Mouse (Mus musculus) hindbrain, embryonic 16.5 days (tissue): ENCODE data around the gene Cnnm1. TPM values are rescaled to one million over a fixed set of nuclear protein-coding genes. Genes with fewer than 3 reads are reported as not detected.
"Not testable (repeated sequence)": the region's sequence is repeated elsewhere in the genome, so short reads cannot be mapped to it uniquely, and the experiment has no call there.

Experiments used
- ATAC-seq: fragments of 200-750 bp; cut with Nextera tagmentation; 2 replicates; pipeline ENCODE4 v1.8.0; 2017; ENCODE audit warnings: moderate TSS enrichment, moderate library complexity
- H3K27ac ChIP-seq: fragments of 300-500 bp; sonication (generic); 2 replicates; pipeline ENCODE4 v1.5.1; 2014; ENCODE audit warnings: low read depth, mild to moderate bottlenecking, control low read depth, low read length, moderate library complexity
- H3K27me3 ChIP-seq: fragments of 300-500 bp; sonication (generic); replicated peaks from 2 replicates; pipeline ENCODE4 v1.6.1; 2014; ENCODE audit warnings: low read length; ENCODE audit not compliant: control insufficient read depth, insufficient read depth
- H3K36me3 ChIP-seq: fragments of 300-500 bp; sonication (generic); 2 replicates; pipeline ENCODE4 v1.6.1; 2014; ENCODE audit warnings: mild to moderate bottlenecking, low read length, moderate library complexity, mixed read lengths; ENCODE audit not compliant: control insufficient read depth, insufficient read depth
- H3K4me1 ChIP-seq: fragments of 300-500 bp; sonication (generic); 2 replicates; pipeline ENCODE4 v1.6.1; 2014; ENCODE audit warnings: low read depth, low read length; ENCODE audit not compliant: control insufficient read depth, insufficient read depth
- H3K4me2 ChIP-seq: fragments of 300-500 bp; sonication (generic); 2 replicates; pipeline ENCODE4 v1.6.1; 2014; ENCODE audit warnings: mild to moderate bottlenecking, low read length, control low read depth, moderate library complexity
- H3K4me3 ChIP-seq: fragments of 300-500 bp; sonication (generic); 2 replicates; pipeline ENCODE4 v1.5.1; 2014; ENCODE audit warnings: mild to moderate bottlenecking, low read length, control low read depth, moderate library complexity
- H3K9ac ChIP-seq: fragments of 300-500 bp; sonication (generic); 2 replicates; pipeline ENCODE4 v1.6.1; 2014; ENCODE audit warnings: low read depth, mild to moderate bottlenecking, control low read depth, low read length, moderate library complexity
- H3K9me3 ChIP-seq: fragments of 300-500 bp; sonication (generic); 2 replicates; pipeline ENCODE4 v1.6.1; 2014; ENCODE audit warnings: mild to moderate bottlenecking, low read length, moderate library complexity; ENCODE audit not compliant: control insufficient read depth
- WGBS: fragments of 180-500 bp; shearing (Covaris S2); extraction: QIAGEN DNeasy Blood & Tissue Kit; methylation state at CpG from one replicate; pipeline ENCODE4 v1.1.7; 2014; 5-methylcytosine and 5-hydroxymethylcytosine counted together
- polyA plus RNA-seq: library from polyadenylated mRNA; unstranded; fragments of >200 nt; fragmentation: Nextera tagmentation; extraction: Ambion mirVana; gene quantifications from 2 replicates; pipeline ENCODE4 v1.2.1, GENCODE M21; 2015

Gene Cnnm1
- polyA plus RNA-seq, 1 experiment from 2014 or later: 4.2 TPM

- ATAC-seq: 0 out of 2 replicates have a peak, but pooled peaks have one; percentile 25
- H3K27ac ChIP-seq: no peak overlapping the region
- WGBS: 19% methylated on average over 14 of the region's 14 CpGs
- no peaks in the 10 kb centered on the region for H3K9me3 ChIP-seq
- no peak overlapping the region for H3K9ac ChIP-seq
- H3K4me2 ChIP-seq: peak overlapping the region; percentile 47
- peaks cover 10% of the 10 kb centered on the region for H3K36me3 ChIP-seq
- H3K27me3 ChIP-seq: peaks cover 4% of the 10 kb centered on the region; the same call in 1 of the 2 replicates
- no peaks in the 10 kb centered on the region; the same call in 1 of the 2 replicates for H3K4me1 ChIP-seq
- peak overlapping the region; percentile 1; the same call in 1 of the 2 replicates for H3K4me3 ChIP-seq
Measured at GRCm38 (mm10) chr19:43494914-43495313, 54.7 kb downstream of the Cnnm1 start.

DNA sequence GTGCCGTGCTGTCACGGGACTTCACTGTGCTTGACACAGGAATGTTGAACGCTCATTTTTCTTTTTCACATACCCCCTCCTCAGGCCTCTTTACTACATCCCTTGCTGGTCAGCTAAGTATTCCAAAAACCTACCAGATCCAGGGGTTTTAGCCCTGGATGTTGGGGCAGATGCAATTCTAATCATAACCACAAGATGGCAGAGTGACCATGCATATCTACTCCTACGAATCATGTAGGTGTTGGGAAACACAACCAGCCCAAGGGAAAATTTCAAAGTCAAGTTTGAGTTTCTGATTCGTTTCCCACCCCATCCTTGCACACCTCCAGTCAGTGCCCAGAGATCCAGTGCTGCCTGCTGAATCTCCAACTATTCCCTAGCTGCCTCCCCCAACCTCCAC is 55.6 kb downstream of the Cnnm1 start:
- H3K4me3 ChIP-seq: no peak overlapping the region
- H3K36me3 ChIP-seq: peaks cover 15% of the 10 kb centered on the region
- H3K27me3 ChIP-seq: peaks cover 4% of the 10 kb centered on the region; the same call in 1 of the 2 replicates
- no peak overlapping the region for H3K9ac ChIP-seq
- H3K9me3 ChIP-seq: no peaks in the 10 kb centered on the region
- H3K27ac ChIP-seq: no peak overlapping the region
- H3K4me1 ChIP-seq: no peaks in the 10 kb centered on the region; the same call in 1 of the 2 replicates
- 0 out of 2 replicates have a peak, but pooled peaks have one; percentile 22 for ATAC-seq
- H3K4me2 ChIP-seq: no peak overlapping the region
- 22% methylated on average over 5 of the region's 5 CpGs for WGBS

DNA sequence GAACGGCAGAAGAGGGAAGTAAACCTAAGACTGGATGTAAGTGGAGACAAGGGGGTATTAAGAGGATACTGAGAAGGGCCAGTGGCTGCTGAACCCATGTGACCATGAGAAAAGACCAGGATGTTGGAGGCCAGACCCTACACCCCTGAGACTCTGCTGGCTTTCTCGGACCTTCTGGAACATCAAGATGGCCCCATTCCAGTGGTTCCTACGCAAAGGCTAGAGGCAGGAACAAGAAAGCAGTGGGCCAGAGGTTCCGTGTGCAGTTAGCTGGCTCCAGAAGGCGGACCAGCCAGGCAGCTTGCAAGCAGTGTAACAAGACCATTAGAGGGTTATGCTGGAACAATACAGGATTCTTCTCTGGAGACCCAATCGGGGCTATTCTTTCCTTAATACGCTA is 57.2 kb downstream of the Cnnm1 start:
- ATAC-seq: no peak
- WGBS: 86% methylated on average over 7 of the region's 7 CpGs
- Histone ChIP-seq H3K27ac (no peak overlapping the region), H3K9ac (no peak overlapping the region), H3K4me3 (no peak overlapping the region), H3K36me3 (peaks cover 16% of the 10 kb centered on the region), H3K4me1 (no peaks in the 10 kb centered on the region; the same call in 1 of the 2 replicates), H3K9me3 (no peaks in the 10 kb centered on the region), H3K27me3 (peaks cover 4% of the 10 kb centered on the region; the same call in 1 of the 2 replicates), H3K4me2 (no peak overlapping the region)

DNA sequence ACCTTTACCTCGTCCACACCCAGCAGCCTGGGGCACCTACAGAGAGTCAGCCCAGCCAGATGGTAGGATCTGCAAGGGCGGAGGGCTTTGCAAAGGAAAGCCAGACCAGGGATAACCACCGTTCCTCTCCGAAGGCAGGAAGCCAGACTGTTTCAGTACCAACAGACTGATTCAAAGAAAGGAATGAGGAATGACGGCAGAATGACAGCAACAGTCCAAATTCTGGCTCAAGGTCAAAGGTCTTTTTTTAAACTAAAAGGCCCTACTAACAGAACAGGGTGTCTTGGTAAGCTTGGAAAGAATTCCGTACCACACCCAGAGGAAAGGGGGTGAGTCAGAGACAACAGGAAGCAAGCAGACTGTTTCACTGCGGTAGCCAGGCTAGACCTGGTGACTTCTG is 58.6 kb downstream of the Cnnm1 start:
- H3K27me3 ChIP-seq: peaks cover 4% of the 10 kb centered on the region; the same call in 1 of the 2 replicates
- H3K9me3 ChIP-seq: no peaks in the 10 kb centered on the region
- no peaks in the 10 kb centered on the region; the same call in 1 of the 2 replicates for H3K4me1 ChIP-seq
- WGBS: 89% methylated on average over 7 of the region's 7 CpGs
- no peak for ATAC-seq
- H3K36me3 ChIP-seq: peaks cover 20% of the 10 kb centered on the region
- no peak overlapping the region for H3K4me3 ChIP-seq
- no peak overlapping the region for H3K9ac ChIP-seq
- no peak overlapping the region for H3K4me2 ChIP-seq
- no peak overlapping the region for H3K27ac ChIP-seq

GRCm38 (mm10) chr19:43502630-43503029 is 62.4 kb downstream of the Cnnm1 start:
- H3K9ac ChIP-seq: no peak overlapping the region
- H3K27me3 ChIP-seq: no peaks in the 10 kb centered on the region
- H3K4me2 ChIP-seq: no peak overlapping the region
- no peak overlapping the region for H3K27ac ChIP-seq
- peaks cover 30% of the 10 kb centered on the region for H3K36me3 ChIP-seq
- 84% methylated on average over 11 of the region's 11 CpGs for WGBS
- H3K4me3 ChIP-seq: no peak overlapping the region
- no peaks in the 10 kb centered on the region for H3K9me3 ChIP-seq
- no peaks in the 10 kb centered on the region for H3K4me1 ChIP-seq
- ATAC-seq: no peak

GRCm38 (mm10) chr19:43503593-43503992 is 63.4 kb downstream of the Cnnm1 start:
- not testable (repeated sequence) for H3K4me3 ChIP-seq, H3K9me3 ChIP-seq, H3K27me3 ChIP-seq, H3K4me1 ChIP-seq, H3K9ac ChIP-seq, H3K27ac ChIP-seq, ATAC-seq, H3K4me2 ChIP-seq
- peaks cover 30% of the 10 kb centered on the region for H3K36me3 ChIP-seq
- WGBS: 98% methylated on average over 8 of the region's 9 CpGs

DNA sequence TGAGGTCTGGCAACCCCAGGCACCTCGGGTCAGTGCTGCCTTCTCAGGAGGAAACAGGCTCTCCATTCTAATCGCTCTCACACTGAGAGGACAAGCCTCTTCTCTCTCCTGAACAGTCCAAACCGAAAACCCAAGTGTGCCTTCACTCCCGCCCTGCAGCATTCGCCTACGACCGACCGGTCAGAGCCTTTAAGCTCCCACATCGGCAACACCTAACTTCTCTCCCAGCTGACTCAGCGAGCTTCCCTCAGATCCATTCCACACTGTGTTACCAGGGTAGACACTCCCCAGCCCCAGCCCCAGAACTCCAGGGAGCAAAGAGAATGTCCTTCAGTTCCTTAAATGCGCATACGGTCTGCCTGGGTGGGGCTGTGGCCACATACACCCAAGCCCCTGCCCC is 65.2 kb downstream of the Cnnm1 start:
- no peak overlapping the region for H3K27ac ChIP-seq
- 93% methylated on average over 12 of the region's 12 CpGs for WGBS
- ATAC-seq: no peak
- no peak overlapping the region for H3K9ac ChIP-seq
- H3K36me3 ChIP-seq: peaks cover 23% of the 10 kb centered on the region
- H3K4me2 ChIP-seq: no peak overlapping the region
- no peak overlapping the region for H3K4me3 ChIP-seq
- no peaks in the 10 kb centered on the region for H3K4me1 ChIP-seq
- no peaks in the 10 kb centered on the region for H3K9me3 ChIP-seq
- no peaks in the 10 kb centered on the region for H3K27me3 ChIP-seq

DNA sequence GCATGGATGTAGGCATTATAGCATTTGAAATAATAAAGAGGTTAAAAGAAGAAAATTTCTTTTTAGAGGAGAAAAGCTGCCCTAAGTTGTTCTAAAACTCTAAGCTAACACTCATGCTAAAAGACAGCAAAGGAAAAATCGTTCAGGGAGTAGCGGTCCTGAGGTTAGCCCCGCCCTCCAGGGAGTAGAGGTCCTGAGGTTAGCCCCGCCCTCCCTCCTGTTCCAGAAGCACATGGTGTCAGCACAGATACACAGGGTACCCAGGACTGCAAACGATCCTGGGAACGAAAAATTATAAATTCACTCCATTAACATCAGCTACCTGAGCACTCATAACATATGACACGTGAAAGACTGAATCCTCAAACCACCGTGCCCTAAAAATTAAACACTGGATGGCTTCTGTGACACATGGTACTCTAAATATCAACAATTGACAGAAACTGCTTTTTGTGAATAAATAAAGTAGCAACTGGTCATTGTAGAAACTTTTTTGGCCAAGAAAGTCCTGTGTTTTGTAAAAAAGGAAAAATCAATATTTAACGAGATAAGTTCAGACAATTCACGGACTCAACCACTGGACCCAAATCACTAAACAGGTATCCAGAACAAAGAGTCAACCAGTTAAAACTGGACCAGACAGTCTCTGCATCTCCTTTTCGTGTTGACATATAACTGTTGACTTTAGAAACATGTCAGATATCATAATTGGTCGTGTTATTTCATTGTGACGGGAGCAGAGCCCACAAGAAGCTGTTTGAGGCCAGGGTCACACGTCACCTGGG is 70.4 kb downstream of the Cnnm1 start:
- H3K9me3 ChIP-seq: no peaks in the 10 kb centered on the region
- no peak overlapping the region for H3K9ac ChIP-seq
- H3K27ac ChIP-seq: no peak overlapping the region
- H3K4me2 ChIP-seq: no peak overlapping the region
- no peaks in the 10 kb centered on the region for H3K4me1 ChIP-seq
- ATAC-seq: no peak
- H3K4me3 ChIP-seq: no peak overlapping the region
- H3K36me3 ChIP-seq: peaks cover 26% of the 10 kb centered on the region
- no peaks in the 10 kb centered on the region for H3K27me3 ChIP-seq
- WGBS: 93% methylated on average over 14 of the region's 14 CpGs

- ATAC-seq: no peak
- 86% methylated on average over 22 of the region's 22 CpGs for WGBS
- no peaks in the 10 kb centered on the region for H3K9me3 ChIP-seq
- no peak overlapping the region for H3K4me3 ChIP-seq
- no peak overlapping the region for H3K9ac ChIP-seq
- H3K4me1 ChIP-seq: no peaks in the 10 kb centered on the region
- H3K36me3 ChIP-seq: peaks cover 23% of the 10 kb centered on the region
- H3K27me3 ChIP-seq: no peaks in the 10 kb centered on the region
- no peak overlapping the region for H3K27ac ChIP-seq
- H3K4me2 ChIP-seq: no peak overlapping the region
Measured at GRCm38 (mm10) chr19:43511621-43512620, 71.7 kb downstream of the Cnnm1 start.
